Mouse (Mus musculus) intestine, embryonic 14.5 days (tissue): ENCODE results near the gene Acss1. TPM values are rescaled to one million over a fixed set of nuclear protein-coding genes. Genes with fewer than 3 reads are reported as not detected.
A peak's percentile ranks its signal among the peaks of the same experiment; 100 is the strongest.

Experiments used
- ATAC-seq: fragments of 200-750 bp; cut with Nextera tagmentation; replicated peaks from 2 replicates; pipeline ENCODE4 v1.8.0; 2017; ENCODE audit warnings: low read depth, moderate number of reproducible peaks, moderate TSS enrichment, moderate library complexity; ENCODE audit not compliant: low FRiP score, low TSS enrichment
- DNase-seq: peaks from one replicate; pipeline ENCODE4 v3.0.0-alpha.2; 2018; ENCODE audit warnings: low spot score
- H3K27ac ChIP-seq: fragments of 300-500 bp; sonication (generic); 2 replicates; pipeline ENCODE4 v1.5.1; 2014; ENCODE audit warnings: low read depth, mild to moderate bottlenecking, control low read depth
- H3K27me3 ChIP-seq: fragments of 300-500 bp; sonication (generic); replicated peaks from 2 replicates; pipeline ENCODE4 v1.6.1; 2014; ENCODE audit warnings: low read length, control low read depth; ENCODE audit not compliant: control insufficient read depth, insufficient read depth
- H3K36me3 ChIP-seq: fragments of 300-500 bp; sonication (generic); 2 replicates; pipeline ENCODE4 v1.6.1; 2014; ENCODE audit warnings: low read length, control low read depth; ENCODE audit not compliant: control insufficient read depth, insufficient read depth
- H3K4me1 ChIP-seq: fragments of 300-500 bp; sonication (generic); replicated peaks from 2 replicates; pipeline ENCODE4 v1.6.1; 2014; ENCODE audit warnings: low read length, control low read depth, mixed read lengths; ENCODE audit not compliant: control insufficient read depth, insufficient read depth
- H3K4me2 ChIP-seq: fragments of 300-500 bp; sonication (generic); 2 replicates; pipeline ENCODE4 v1.6.1; 2014; ENCODE audit warnings: low read length
- H3K4me3 ChIP-seq: fragments of 300-500 bp; sonication (generic); 2 replicates; pipeline ENCODE4 v1.5.1; 2014; ENCODE audit warnings: low read depth, low read length, control low read depth, mixed read lengths
- H3K9ac ChIP-seq: fragments of 300-500 bp; sonication (generic); 2 replicates; pipeline ENCODE4 v1.6.1; 2014; ENCODE audit warnings: mild to moderate bottlenecking, low read length
- H3K9me3 ChIP-seq: fragments of 300-500 bp; sonication (generic); 2 replicates; pipeline ENCODE4 v1.6.1; 2016; ENCODE audit warnings: low read length, control low read depth; ENCODE audit not compliant: control insufficient read depth
- WGBS: fragments of 180-500 bp; shearing (Covaris S2); extraction: QIAGEN DNeasy Blood & Tissue Kit; methylation state at CpG from one replicate; pipeline ENCODE4 v1.1.7; 2014; 5-methylcytosine and 5-hydroxymethylcytosine counted together
- polyA plus RNA-seq: library from polyadenylated mRNA; unstranded; fragments of >200 nt; fragmentation: Nextera tagmentation; extraction: Ambion mirVana; gene quantifications from 2 replicates; pipeline ENCODE4 v1.2.1, GENCODE M21; 2014

The Acss1 gene
- polyA plus RNA-seq, 1 experiment from 2014 or later = 18.2 TPM

DNA sequence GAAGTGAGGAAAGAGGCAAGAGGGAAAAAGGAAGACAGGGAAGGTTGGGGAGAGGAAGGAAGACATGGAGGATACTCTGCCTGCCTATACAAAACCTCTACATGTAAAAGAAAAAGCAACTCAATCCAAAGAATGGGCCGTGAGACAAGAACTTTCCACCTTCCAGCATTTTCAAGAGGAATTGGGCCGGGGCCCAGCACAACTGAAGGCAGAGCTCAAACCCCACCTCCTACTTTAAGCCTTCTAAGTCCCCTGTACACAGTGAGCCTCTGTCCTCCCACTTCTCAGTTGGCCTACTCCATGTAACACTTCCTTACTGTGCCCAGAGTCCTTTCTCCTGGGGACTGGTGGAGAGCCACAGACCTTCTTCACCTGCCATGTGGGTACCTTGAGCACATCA, 6.3 kb downstream of the Acss1 start:
- Histone ChIP-seq H3K27me3 (no peaks in the 10 kb centered on the region), H3K4me1 (peaks cover 4% of the 10 kb centered on the region; the same call in 1 of the 2 replicates), H3K36me3 (no peaks in the 10 kb centered on the region; the same call in 1 of the 2 replicates), H3K4me2 (no peak overlapping the region), H3K27ac (no peak overlapping the region), H3K9me3 (no peaks in the 10 kb centered on the region), H3K4me3 (no peak overlapping the region), H3K9ac (no peak overlapping the region)
- 88% methylated on average over 2 of the region's 2 CpGs for WGBS
- ATAC-seq (no peak), DNase-seq (no peak)

DNA sequence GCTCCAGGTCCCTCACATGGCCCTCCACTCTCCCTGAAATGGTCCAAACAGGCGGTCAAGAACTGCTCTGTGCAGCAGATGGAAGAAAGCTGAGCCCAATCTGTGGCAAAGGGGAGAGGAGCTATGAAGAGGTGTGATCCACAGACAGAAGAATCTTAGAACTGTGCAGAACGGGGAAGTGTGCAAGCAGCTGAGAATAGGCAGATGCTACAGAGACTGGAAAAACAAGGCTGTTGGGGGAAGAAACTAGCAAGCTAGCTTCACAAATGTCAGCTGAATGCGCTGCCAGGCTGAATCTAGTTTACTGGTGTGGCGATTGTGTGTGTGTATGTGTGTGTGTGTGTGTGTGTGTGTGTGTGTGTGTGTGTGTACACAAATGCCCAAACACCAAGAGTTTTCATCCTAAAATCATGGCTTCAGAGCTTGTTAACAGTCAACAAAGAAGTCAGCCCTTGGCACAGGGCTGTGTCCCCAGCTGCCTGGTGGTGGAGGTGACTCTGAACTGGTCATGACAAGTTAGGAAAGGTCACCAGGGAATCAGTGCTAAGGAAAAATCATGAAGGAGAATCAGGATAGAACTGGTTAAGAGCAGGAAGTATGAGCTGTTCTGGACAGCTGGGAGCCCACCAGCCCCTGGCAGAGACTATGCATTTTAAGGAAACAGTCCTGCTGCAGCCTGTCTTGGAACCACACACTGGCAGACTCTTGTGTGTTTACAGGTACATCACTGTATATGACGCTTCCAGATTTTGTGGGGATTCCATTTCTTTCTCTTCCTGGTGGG, 7.4 kb downstream of the Acss1 start:
- 72% methylated on average over 5 of the region's 5 CpGs for WGBS
- no peaks in the 10 kb centered on the region for H3K9me3 ChIP-seq
- H3K9ac ChIP-seq = no peak overlapping the region
- no peak overlapping the region for H3K4me3 ChIP-seq
- DNase-seq (no peak), ATAC-seq (no peak)
- H3K4me1 ChIP-seq = no peaks in the 10 kb centered on the region
- no peaks in the 10 kb centered on the region; the same call in 1 of the 2 replicates for H3K36me3 ChIP-seq
- H3K27me3 ChIP-seq = no peaks in the 10 kb centered on the region
- H3K4me2 ChIP-seq = no peak overlapping the region
- no peak overlapping the region for H3K27ac ChIP-seq

DNA sequence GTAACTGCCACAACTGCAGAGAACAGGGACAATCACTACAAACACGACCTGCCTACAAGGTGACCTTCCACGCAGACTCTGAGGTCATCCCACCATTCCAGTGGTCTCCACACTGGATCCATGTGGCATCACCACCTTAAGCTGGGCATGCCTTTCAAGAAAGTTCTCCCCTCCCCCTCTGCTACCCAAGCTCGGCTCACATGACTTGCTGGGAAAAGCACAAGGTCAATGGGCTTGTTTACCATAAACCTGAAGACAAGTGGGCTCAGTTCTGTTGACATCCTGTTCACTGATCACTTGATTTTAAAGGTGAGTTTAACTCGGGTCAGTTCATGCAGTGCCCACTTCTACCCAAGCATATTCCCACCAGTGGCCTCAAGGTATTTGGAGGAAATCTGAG, 8.3 kb downstream of the Acss1 start:
- Histone ChIP-seq H3K4me3 (no peak overlapping the region), H3K4me1 (no peaks in the 10 kb centered on the region), H3K9me3 (no peaks in the 10 kb centered on the region), H3K27ac (no peak overlapping the region), H3K9ac (no peak overlapping the region), H3K27me3 (no peaks in the 10 kb centered on the region), H3K36me3 (no peaks in the 10 kb centered on the region; the same call in 1 of the 2 replicates), H3K4me2 (no peak overlapping the region)
- WGBS = 54% methylated on average over 4 of the region's 4 CpGs
- no peak for DNase-seq
- ATAC-seq = no peak

DNA sequence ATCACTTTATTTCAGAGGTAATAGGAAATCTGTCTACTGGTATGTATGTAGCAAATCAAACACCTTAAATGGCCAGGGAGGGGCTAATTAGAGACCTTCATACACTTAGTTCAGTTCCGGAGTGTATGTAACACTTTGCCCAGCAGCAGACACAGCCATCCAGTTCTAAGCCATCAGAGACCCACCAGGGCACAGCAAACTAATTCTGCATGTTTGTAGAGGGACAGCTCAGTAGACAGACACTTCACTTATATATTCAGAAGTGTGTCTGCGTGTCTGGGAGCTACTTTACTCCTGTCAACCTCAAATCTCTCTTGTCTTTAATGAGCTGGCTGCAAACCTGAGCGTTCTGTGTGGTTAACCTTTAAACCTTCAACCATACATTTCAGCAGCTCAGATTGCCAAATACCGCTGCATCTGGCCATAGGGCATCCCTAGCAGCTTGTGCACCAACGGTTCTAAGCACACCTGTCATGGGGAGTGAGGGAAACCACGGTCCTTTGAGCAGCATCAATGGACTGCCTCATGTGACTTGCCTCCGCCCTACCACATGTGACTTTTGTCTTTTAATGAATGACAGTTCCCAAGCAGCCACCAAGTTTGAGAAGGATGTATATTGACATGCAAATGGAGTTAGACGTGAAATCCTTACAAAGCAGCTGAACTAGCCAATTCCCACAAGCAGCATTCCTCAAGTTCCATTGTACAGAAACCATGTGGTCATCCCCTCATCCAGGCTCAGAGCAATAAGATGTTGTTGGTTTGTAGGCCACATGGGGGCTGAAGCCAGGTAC, 11.1 kb downstream of the Acss1 start:
- DNase-seq (no peak), ATAC-seq (no peak)
- Histone ChIP-seq H3K4me3 (no peak overlapping the region), H3K9ac (no peak overlapping the region), H3K27me3 (no peaks in the 10 kb centered on the region), H3K27ac (no peak overlapping the region), H3K4me1 (no peaks in the 10 kb centered on the region), H3K4me2 (no peak overlapping the region), H3K9me3 (no peaks in the 10 kb centered on the region), H3K36me3 (no peaks in the 10 kb centered on the region; the same call in 1 of the 2 replicates)
- WGBS = 69% methylated on average over 8 of the region's 8 CpGs

DNA sequence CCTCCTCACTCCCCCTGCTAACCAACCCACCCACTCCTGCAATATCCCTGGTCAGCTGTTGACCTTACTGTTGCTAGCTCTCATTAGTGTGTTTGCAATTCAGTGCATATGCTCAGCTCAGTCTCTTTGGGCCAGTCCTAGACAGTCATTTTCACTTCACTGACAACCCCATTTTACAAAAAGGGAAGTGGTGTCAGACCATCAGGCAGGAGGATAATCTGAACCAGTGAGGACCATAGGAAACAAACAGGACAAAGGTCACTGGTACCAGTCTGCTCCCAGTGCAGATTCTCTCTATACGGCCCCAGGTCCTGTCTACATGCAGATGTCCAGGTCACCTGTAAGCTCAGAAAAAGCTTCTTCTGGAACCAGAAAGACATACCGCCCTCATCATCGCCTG, 12.2 kb downstream of the Acss1 start:
- Histone ChIP-seq H3K27me3 (no peaks in the 10 kb centered on the region), H3K4me3 (no peak overlapping the region), H3K4me2 (no peak overlapping the region), H3K4me1 (peaks cover 3% of the 10 kb centered on the region; the same call in 1 of the 2 replicates), H3K9ac (no peak overlapping the region), H3K27ac (no peak overlapping the region), H3K36me3 (no peaks in the 10 kb centered on the region; the same call in 1 of the 2 replicates), H3K9me3 (no peaks in the 10 kb centered on the region)
- WGBS = 90% methylated on average over 3 of the region's 3 CpGs
- no peak for ATAC-seq
- DNase-seq = no peak

DNA sequence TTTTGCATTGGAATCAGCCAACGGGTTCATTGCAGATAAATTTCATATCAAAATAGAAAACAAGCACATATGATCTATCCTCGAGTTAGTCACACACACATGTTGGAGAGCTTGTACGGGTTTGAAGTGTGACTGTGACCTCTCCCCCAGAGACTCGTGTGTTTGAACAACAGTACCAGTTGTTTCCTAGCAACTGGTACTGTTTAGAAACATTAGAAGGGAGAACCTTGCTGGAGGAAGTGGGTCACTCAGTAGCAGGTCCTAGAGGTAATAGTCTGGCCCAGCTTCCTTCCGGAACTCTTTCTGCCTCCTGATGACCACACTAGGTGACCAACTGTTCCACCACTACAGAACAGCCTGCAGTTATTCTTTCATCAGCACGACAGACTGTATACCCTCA, 13.0 kb downstream of the Acss1 start:
- Histone ChIP-seq H3K9me3 (no peaks in the 10 kb centered on the region), H3K9ac (no peak overlapping the region), H3K4me3 (no peak overlapping the region), H3K27me3 (no peaks in the 10 kb centered on the region), H3K4me1 (peaks cover 7% of the 10 kb centered on the region; the same call in 1 of the 2 replicates), H3K36me3 (no peaks in the 10 kb centered on the region; the same call in 1 of the 2 replicates), H3K4me2 (no peak overlapping the region), H3K27ac (no peak overlapping the region)
- DNase-seq (no peak), ATAC-seq (no peak)
- 78% methylated on average over 6 of the region's 6 CpGs for WGBS

DNA sequence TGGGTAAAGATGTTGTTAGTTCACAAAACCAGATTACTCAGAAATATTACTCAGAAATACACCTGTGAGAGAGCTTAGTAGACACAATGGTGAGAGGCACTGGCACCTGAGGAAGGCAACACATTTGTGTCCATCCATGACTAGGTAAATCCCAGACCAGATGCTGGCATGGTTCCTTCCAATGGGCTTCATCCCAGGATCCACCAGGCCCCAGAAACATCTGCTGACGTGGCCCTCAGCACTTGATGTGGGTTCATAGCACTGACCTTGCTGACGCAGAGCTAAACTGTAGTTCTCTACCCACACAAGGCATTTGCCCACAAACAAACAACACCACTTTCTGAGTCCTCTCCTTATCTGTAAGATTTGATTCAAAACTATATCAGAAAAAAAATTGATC, 13.5 kb downstream of the Acss1 start:
- 88% methylated on average over 2 of the region's 2 CpGs for WGBS
- no peaks in the 10 kb centered on the region for H3K27me3 ChIP-seq
- DNase-seq (no peak), ATAC-seq (no peak)
- H3K4me2 ChIP-seq = no peak overlapping the region
- H3K9ac ChIP-seq = no peak overlapping the region
- H3K4me3 ChIP-seq = no peak overlapping the region
- H3K36me3 ChIP-seq = no peaks in the 10 kb centered on the region; the same call in 1 of the 2 replicates
- H3K27ac ChIP-seq = no peak overlapping the region
- peaks cover 11% of the 10 kb centered on the region; the same call in 1 of the 2 replicates for H3K4me1 ChIP-seq
- no peaks in the 10 kb centered on the region for H3K9me3 ChIP-seq

DNA sequence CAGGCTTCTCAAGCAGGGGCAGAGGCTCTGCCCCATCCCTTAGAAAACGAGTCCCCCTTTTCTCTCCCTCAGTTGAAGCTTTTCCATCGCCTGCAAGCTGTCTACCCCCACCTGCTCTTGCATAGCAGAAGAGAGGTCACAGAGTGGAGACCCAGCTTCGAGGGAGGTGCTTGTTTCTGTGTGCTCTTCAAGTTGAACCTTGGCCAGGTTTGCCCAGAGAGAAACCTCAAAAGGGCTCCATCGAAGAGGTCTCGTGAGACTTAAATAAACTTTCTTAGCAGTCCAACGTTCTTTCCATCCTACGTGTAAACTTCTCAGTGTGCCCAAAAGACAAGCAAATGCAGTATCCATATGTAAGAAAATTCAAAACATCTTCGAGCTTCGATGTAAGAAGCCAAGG, 16.9 kb downstream of the Acss1 start:
- no peaks in the 10 kb centered on the region for H3K9me3 ChIP-seq
- H3K27ac ChIP-seq = peak overlapping the region; percentile 83
- ATAC-seq (no peak), DNase-seq (no peak)
- H3K27me3 ChIP-seq = no peaks in the 10 kb centered on the region
- H3K36me3 ChIP-seq = no peaks in the 10 kb centered on the region
- no peak overlapping the region for H3K9ac ChIP-seq
- 31% methylated on average over 9 of the region's 9 CpGs for WGBS
- H3K4me2 ChIP-seq = no peak overlapping the region
- H3K4me3 ChIP-seq = no peak overlapping the region
- peaks cover 20% of the 10 kb centered on the region; the same call in 1 of the 2 replicates for H3K4me1 ChIP-seq
